Mouse (Mus musculus): ENCODE data around the gene Gm21964. TPM values are rescaled to one million over a fixed set of nuclear protein-coding genes. Genes with fewer than 3 reads are reported as not detected.

Gm21964 gene
- not detected for polyA plus RNA-seq (2017; shearing (Covaris generic))

DNA sequence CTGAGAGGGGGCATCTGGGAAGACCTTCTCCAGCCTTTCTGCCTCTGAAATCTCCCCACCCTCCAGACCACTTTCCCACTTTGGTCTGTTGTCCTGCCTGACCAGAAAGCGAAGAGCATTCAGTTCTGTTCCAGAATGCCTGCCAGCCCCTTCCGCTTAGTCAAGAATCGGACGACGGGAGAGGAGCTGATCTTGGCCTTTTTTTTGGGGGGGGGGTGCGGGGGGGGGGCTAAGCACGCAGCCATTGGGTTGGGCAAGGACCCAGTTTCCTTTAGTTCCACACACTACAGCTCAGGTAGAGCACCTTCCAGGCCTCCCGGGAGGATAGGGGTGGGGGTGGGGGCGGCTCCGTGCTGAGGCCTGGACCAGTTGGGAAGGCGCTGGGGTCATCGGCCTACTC is at the start of gene Gm21964:
TSS of gene Gm21964 (plus strand) at position 301 of the 400 bp plus-strand sequence.

GRCm38 (mm10) chr8:110079282-110080221 is 21.5 kb upstream of the Gm21964 start, which contains the start of gene Zfp612:
Gene Zfp612 (plus strand): TSS chr8:110079746.

DNA sequence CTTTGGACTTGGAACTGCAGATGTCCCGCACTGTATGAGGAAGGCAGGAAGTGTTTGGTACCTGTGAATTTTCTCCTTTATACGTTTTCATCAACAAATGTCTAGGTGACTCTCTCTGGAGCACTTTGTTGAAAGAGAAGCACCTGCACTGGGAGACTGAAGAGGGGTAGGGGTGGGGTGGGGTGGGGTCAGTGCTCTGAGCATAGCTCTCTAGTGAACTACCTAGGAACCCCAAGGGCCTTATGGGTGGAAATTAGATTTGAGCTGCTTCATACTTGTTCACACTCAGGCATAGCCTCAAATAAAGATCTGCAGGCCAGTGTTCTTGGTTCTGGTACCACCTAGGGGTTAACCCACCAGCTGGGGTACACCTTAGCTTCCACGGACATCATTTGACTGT is 1.6 kb downstream of the Gm21964 start, which contains the start of gene Gm17720:
TSS of gene Gm17720 (minus strand) at position 101 of the 400 bp plus-strand sequence.

Other genes starting within 250 kb of the Gm21964 start
- 1.4 TPM for gene Phlpp2, start 232.7 kb upstream of the Gm21964 start, polyA plus RNA-seq (2017; shearing (Covaris generic))
- gene Marveld3, start 139.0 kb upstream of the Gm21964 start, polyA plus RNA-seq (2017; shearing (Covaris generic)), result not detected
- gene Tat, start 110.8 kb upstream of the Gm21964 start, polyA plus RNA-seq (2017; shearing (Covaris generic)), result not detected
- 0.52 TPM for gene Chst4, start 61.5 kb upstream of the Gm21964 start, polyA plus RNA-seq (2017; shearing (Covaris generic))
- 2.0 TPM for gene Zfp612, start 21.5 kb upstream of the Gm21964 start, polyA plus RNA-seq (2017; shearing (Covaris generic))
- gene Gm17720, start 1.5 kb downstream of the Gm21964 start, polyA plus RNA-seq (2017; shearing (Covaris generic)), result not detected
- gene Calb2, start 67.0 kb downstream of the Gm21964 start, polyA plus RNA-seq (2017; shearing (Covaris generic)), result not detected
- 5.7 TPM for gene Cmtr2, start 114.5 kb downstream of the Gm21964 start, polyA plus RNA-seq (2017; shearing (Covaris generic))
- gene Hydin, start 165.8 kb downstream of the Gm21964 start, polyA plus RNA-seq (2017; shearing (Covaris generic)), result 0.55 TPM

All from effector memory CD4-positive, alpha-beta T cell, adult 7 months (primary cell).